Comparison of ENCODE assay signal across 9 mouse cellular contexts in the genomic region with DNA sequence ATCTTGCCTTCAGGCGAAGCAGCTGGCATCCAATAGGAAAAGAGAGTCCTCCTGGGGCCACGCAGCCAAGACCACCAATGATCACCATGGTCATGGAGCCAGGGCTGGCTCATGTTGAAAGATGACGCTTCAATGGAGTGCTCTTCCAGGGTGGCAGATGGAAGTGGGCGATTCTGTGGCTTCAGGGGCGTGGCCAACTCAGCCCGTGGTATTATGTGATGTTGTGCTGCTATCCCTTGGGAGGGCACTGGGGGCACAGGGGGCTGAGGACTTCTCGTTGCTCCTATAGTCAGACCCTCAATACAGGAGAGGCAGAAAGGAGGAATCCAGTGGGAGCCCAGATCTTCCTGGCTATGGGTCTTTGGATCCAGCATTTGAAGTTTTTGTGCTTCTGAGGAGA. TPM values are rescaled to one million over a fixed set of nuclear protein-coding genes. Genes with fewer than 3 reads are reported as not detected.
DNase-seq lines count a peak whose midpoint lies in the region; ATAC-seq and TF ChIP-seq lines count a peak whose summit lies in the region.
"Had no signal": no experiment of that assay in that cellular context is flagged by ENCODE, and none has a peak within 500 bp of the region (broad histone marks: within the 10 kb centered on the region; RNA-seq: fewer than 3 reads in every experiment).

No protein-coding gene starts in this region.

- 0 out of 2 replicates have a peak, but pooled peaks cover 8% of the 10 kb centered on the region for H3K4me1 ChIP-seq in kidney, embryonic 14.5 days (ENCODE audit: control insufficient read depth, insufficient read depth, low read length)
- peaks cover 3 to 15% of the 10 kb centered on the region in 2 experiments; a peak in 3 of 4 replicates for H3K4me1 ChIP-seq in MEL (ENCODE audit: control insufficient read depth in 1 of 2, insufficient read depth in 2 of 2, low read length in 2 of 2)
- H3K4me1 ChIP-seq in forebrain, embryonic 16.5 days (replicated peaks; ENCODE audit: control insufficient read depth, insufficient read depth, low read length), result peaks cover 12% of the 10 kb centered on the region

- no peak for TF ChIP-seq CTCF in MEL (IDR thresholded peaks at IDR 0.05 in 2 of 3, conservative IDR thresholded peaks at IDR 0.05 in 1 of 3; ENCODE audit: control insufficient read depth in 1 of 3, insufficient read depth in 1 of 3, low read depth in 2 of 3, low read length in 3 of 3, poor library complexity in 1 of 3, severe bottlenecking in 1 of 3)

- H3K36me3 ChIP-seq in kidney, embryonic 14.5 days (ENCODE audit: control insufficient read depth, insufficient read depth, low read length), result no peaks in the 10 kb centered on the region
- peaks cover 0 to 3% of the 10 kb centered on the region in 2 experiments; a peak in 1 of 4 replicates for H3K36me3 ChIP-seq in MEL (ENCODE audit: control insufficient read depth in 1 of 2, insufficient read depth in 2 of 2, low read length in 2 of 2)
- H3K36me3 ChIP-seq in forebrain, embryonic 16.5 days (ENCODE audit: control insufficient read depth, insufficient read depth), result no peaks in the 10 kb centered on the region

- no peak overlapping the region; the same call in 1 of the 2 replicates for H3K4me2 ChIP-seq in kidney, embryonic 14.5 days (replicated peaks; ENCODE audit: low read depth, low read length)
- H3K4me2 ChIP-seq in forebrain, embryonic 16.5 days (ENCODE audit: low read length), result no peak overlapping the region

- no peak for TF ChIP-seq EP300 in MEL (IDR thresholded peaks at IDR 0.05; ENCODE audit: low read depth in 1 of 2, low read length in 2 of 2)

- no peak for TF ChIP-seq RAD21 in MEL (IDR thresholded peaks at IDR 0.05; ENCODE audit: low read depth, low read length)

- H3K9ac ChIP-seq in kidney, embryonic 14.5 days (ENCODE audit: low read depth, low read length), result no peak overlapping the region
- H3K9ac ChIP-seq in MEL (ENCODE audit: control insufficient read depth, low read depth, low read length, poor library complexity, severe bottlenecking), result peak overlapping the region; percentile 69
- no peak overlapping the region for H3K9ac ChIP-seq in forebrain, embryonic 16.5 days (replicated peaks; ENCODE audit: low read depth, low read length)

- no peak for DNase-seq in kidney, adult 8-10 months
- peak; percentile 62 for DNase-seq in MEL (ENCODE audit: low read depth, low spot score)
- peak; percentile 84 for DNase-seq in induced T-regulatory cell, adult 2 months (ENCODE audit: low read depth)
- peak; percentile 13 for DNase-seq in natural killer cell, adult 2 months (ENCODE audit: low spot score in 2 of 2)
- DNase-seq in layer of hippocampus, postnatal 25 days (ENCODE audit: extremely low spot score in 1 of 2, low spot score in 1 of 2), result no peak
- no peak for DNase-seq in ovary, adult 18-20 months (ENCODE audit: low spot score)

- TF ChIP-seq POLR2A in MEL (IDR thresholded peaks at IDR 0.05; ENCODE audit: control insufficient read depth in 1 of 2, insufficient read depth in 1 of 2, low read depth in 1 of 2, low read length in 2 of 2, poor library complexity in 1 of 2), result no peak

- no peak overlapping the region for H3K4me3 ChIP-seq in kidney, embryonic 14.5 days (ENCODE audit: low read length)
- H3K4me3 ChIP-seq in MEL (ENCODE audit: control insufficient read depth in 1 of 2, insufficient read depth in 1 of 2, low read depth in 2 of 2, low read length in 2 of 2), result peak overlapping the region; percentile 65 to 75
- no peak overlapping the region for H3K4me3 ChIP-seq in forebrain, embryonic 16.5 days (replicated peaks; ENCODE audit: low read length)

- H3K9me3 ChIP-seq in kidney, embryonic 14.5 days (ENCODE audit: control insufficient read depth, low read length), result no peaks in the 10 kb centered on the region
- no peaks in the 10 kb centered on the region for H3K9me3 ChIP-seq in MEL (replicated peaks; ENCODE audit: insufficient read depth, low read length)
- no peaks in the 10 kb centered on the region for H3K9me3 ChIP-seq in forebrain, embryonic 16.5 days (ENCODE audit: control insufficient read depth, low read length)

- 68% methylated on average over 7 of the region's 7 CpGs for WGBS in kidney, embryonic 14.5 days
- 70% methylated on average over 7 of the region's 7 CpGs for WGBS in forebrain, embryonic 16.5 days

- ATAC-seq in kidney, embryonic 14.5 days (ENCODE audit: low FRiP score, low TSS enrichment), result no peak
- ATAC-seq in forebrain, embryonic 16.5 days, result no peak

- no peaks in the 10 kb centered on the region for H3K27me3 ChIP-seq in kidney, embryonic 14.5 days (ENCODE audit: control insufficient read depth, insufficient read depth, low read length)
- no peaks in the 10 kb centered on the region for H3K27me3 ChIP-seq in MEL (ENCODE audit: control insufficient read depth in 1 of 2, insufficient read depth in 2 of 2, low read length in 2 of 2)
- H3K27me3 ChIP-seq in forebrain, embryonic 16.5 days (replicated peaks; ENCODE audit: control insufficient read depth, insufficient read depth, low read length), result no peaks in the 10 kb centered on the region; the same call in 1 of the 2 replicates

- peak overlapping the region; percentile 52; the same call in 1 of the 2 replicates for H3K27ac ChIP-seq in kidney, embryonic 14.5 days (ENCODE audit: low read depth, low read length)
- H3K27ac ChIP-seq in MEL (ENCODE audit: control insufficient read depth, low read depth, low read length), result peak overlapping the region; percentile 80
- H3K27ac ChIP-seq in forebrain, embryonic 16.5 days (ENCODE audit: low read length), result no peak overlapping the region

- H3K79me2 ChIP-seq in MEL (ENCODE audit: control insufficient read depth, insufficient read depth, low read length, poor library complexity), result no peaks in the 10 kb centered on the region; the same call in 1 of the 2 replicates

TF ChIP-seq in MEL, 35 proteins besides CTCF, POLR2A, EP300 and RAD21:
- no peak for TF ChIP-seq POLR2AphosphoS2 (IDR thresholded peaks at IDR 0.05; ENCODE audit: low read length)
- TF ChIP-seq ZKSCAN1 (IDR thresholded peaks at IDR 0.05; ENCODE audit: low read depth, low read length), result no peak
- no peak for TF ChIP-seq POLR2AphosphoS5 (IDR thresholded peaks at IDR 0.05; ENCODE audit: borderline replicate concordance, low read depth, low read length)
- no peak for TF ChIP-seq NRF1 (IDR thresholded peaks at IDR 0.05; ENCODE audit: insufficient read depth, low read depth, low read length, poor library complexity, severe bottlenecking)
- TF ChIP-seq MYC (IDR thresholded peaks at IDR 0.05; ENCODE audit: low read depth, low read length), result no peak
- TF ChIP-seq USF2 (IDR thresholded peaks at IDR 0.05; ENCODE audit: borderline replicate concordance in 1 of 2, insufficient read depth in 1 of 2, low read depth in 1 of 2, low read length in 2 of 2), result no peak
- TF ChIP-seq TAL1 (IDR thresholded peaks at IDR 0.05; ENCODE audit: low read length), result no peak
- no peak for TF ChIP-seq BHLHE40 (IDR thresholded peaks at IDR 0.05; ENCODE audit: borderline replicate concordance, low read depth, low read length)

RNA-seq across cellular contexts. Expression of gene Batf, which starts 18.1 kb away (rescaled TPM):
- 2.7 and 2.9 TPM in 2 replicates for polyA plus RNA-seq in kidney, embryonic 14.5 days (2014; fragmentation: Nextera tagmentation; extraction: Ambion mirVana)
- total RNA-seq in MEL (2012; rRNA removed), result 16.8 and 19.9 TPM in 2 replicates
- 10 to 100 TPM in 1 of 2 experiments, not detected in 1; 14.4 TPM for polyA plus RNA-seq in MEL (2012; ENCODE audit: insufficient read depth in 1 of 2, insufficient read length in 2 of 2, low read depth in 1 of 2, low replicate concordance in 2 of 2, missing spikeins in 1 of 2)
- total RNA-seq in layer of hippocampus, postnatal 25 days (2021), result under 1 TPM; 0.30 to 0.40 TPM
- polyA plus RNA-seq in forebrain, embryonic 16.5 days (2015; fragmentation: Nextera tagmentation; extraction: Ambion mirVana), result 0.75 and 1.2 TPM in 2 replicates

RNA-seq across cellular contexts. Expression of gene Flvcr2, which starts 41.8 kb away (rescaled TPM):
- 0.94 and 2.2 TPM in 2 replicates for polyA plus RNA-seq in kidney, embryonic 14.5 days (2014; fragmentation: Nextera tagmentation; extraction: Ambion mirVana)
- total RNA-seq in MEL (2012; rRNA removed), result not detected in 2 replicates
- under 1 TPM in 1 of 2 experiments, not detected in 1; 0.07 TPM for polyA plus RNA-seq in MEL (2012; ENCODE audit: insufficient read depth in 1 of 2, insufficient read length in 2 of 2, low read depth in 1 of 2, low replicate concordance in 2 of 2, missing spikeins in 1 of 2)
- total RNA-seq in layer of hippocampus, postnatal 25 days (2021), result 1 to 10 TPM; 2.5 to 3.0 TPM
- polyA plus RNA-seq in forebrain, embryonic 16.5 days (2015; fragmentation: Nextera tagmentation; extraction: Ambion mirVana), result 4.2 and 4.9 TPM in 2 replicates
- total RNA-seq: neutrophil, adult 5-6 weeks had no signal

Comparison
In these comparisons a context has a peak if more than half of its experiments do, and no peak if none do; other contexts are left out.
1. H3K4me3 ChIP-seq: peak in MEL (2 of 2); none in kidney, embryonic 14.5 days (single experiment) and forebrain, embryonic 16.5 days (single experiment).
2. DNase-seq: peak in MEL (single experiment), induced T-regulatory cell, adult 2 months (single experiment) and natural killer cell, adult 2 months (2 of 2); none in kidney, adult 8-10 months (0 of 2), layer of hippocampus, postnatal 25 days (0 of 2) and ovary, adult 18-20 months (single experiment).